18 mouse cellular contexts compared by ENCODE assay signal in genomic region chr4:43074923-43075322, GRCm38 (mm10). TPM values are rescaled to one million over a fixed set of nuclear protein-coding genes. Genes with fewer than 3 reads are reported as not detected.
DNase-seq lines count a peak whose midpoint lies in the region; ATAC-seq and TF ChIP-seq lines count a peak whose summit lies in the region.
"Had no signal": no experiment of that assay in that cellular context is flagged by ENCODE, and none has a peak within 500 bp of the region (broad histone marks: within the 10 kb centered on the region; RNA-seq: fewer than 3 reads in every experiment).

No protein-coding gene starts in this region.

- H3K9ac ChIP-seq in kidney, embryonic 15.5 days: no peak overlapping the region
- no peak overlapping the region for H3K9ac ChIP-seq in kidney, postnatal 0 days (ENCODE audit: low read depth, low read length)
- no peak overlapping the region for H3K9ac ChIP-seq in forebrain, embryonic 11.5 days (ENCODE audit: low read length)
- H3K9ac ChIP-seq: embryonic facial prominence, embryonic 12.5 days; forebrain, embryonic 12.5 days had no signal

- TF ChIP-seq CTCF in kidney, postnatal 0 days (IDR thresholded peaks at IDR 0.05; ENCODE audit: low read depth): no peak

- no peak overlapping the region for H3K4me3 ChIP-seq in kidney, embryonic 15.5 days (replicated peaks)
- no peak overlapping the region for H3K4me3 ChIP-seq in kidney, postnatal 0 days (replicated peaks; ENCODE audit: low read depth, low read length)
- H3K4me3 ChIP-seq in forebrain, embryonic 11.5 days (ENCODE audit: low read depth, low read length): no peak overlapping the region
- H3K4me3 ChIP-seq: embryonic facial prominence, embryonic 10.5 days; embryonic facial prominence, embryonic 12.5 days; forebrain, embryonic 12.5 days had no signal

- no peaks in the 10 kb centered on the region for H3K36me3 ChIP-seq in kidney, embryonic 15.5 days
- no peaks in the 10 kb centered on the region for H3K36me3 ChIP-seq in kidney, postnatal 0 days (ENCODE audit: insufficient read depth, low read length)
- H3K36me3 ChIP-seq in forebrain, embryonic 11.5 days (ENCODE audit: control insufficient read depth, insufficient read depth, low read length): no peaks in the 10 kb centered on the region
- H3K36me3 ChIP-seq: embryonic facial prominence, embryonic 10.5 days; embryonic facial prominence, embryonic 12.5 days; forebrain, embryonic 12.5 days had no signal

- H3K27me3 ChIP-seq in kidney, embryonic 15.5 days: no peaks in the 10 kb centered on the region
- H3K27me3 ChIP-seq in kidney, postnatal 0 days (ENCODE audit: insufficient read depth, low read length): no peaks in the 10 kb centered on the region
- H3K27me3 ChIP-seq in forebrain, embryonic 11.5 days (ENCODE audit: control insufficient read depth, insufficient read depth, low read length): no peaks in the 10 kb centered on the region
- H3K27me3 ChIP-seq: embryonic facial prominence, embryonic 12.5 days; forebrain, embryonic 12.5 days had no signal

- no peak overlapping the region for H3K27ac ChIP-seq in kidney, embryonic 15.5 days
- no peak overlapping the region for H3K27ac ChIP-seq in kidney, postnatal 0 days
- no peak overlapping the region for H3K27ac ChIP-seq in forebrain, embryonic 11.5 days (ENCODE audit: low read depth, low read length)
- H3K27ac ChIP-seq: embryonic facial prominence, embryonic 10.5 days; embryonic facial prominence, embryonic 12.5 days; forebrain, embryonic 12.5 days had no signal

- no peak overlapping the region for H3K4me2 ChIP-seq in kidney, embryonic 15.5 days
- no peak overlapping the region for H3K4me2 ChIP-seq in kidney, postnatal 0 days (ENCODE audit: low read length)
- H3K4me2 ChIP-seq in forebrain, embryonic 11.5 days (ENCODE audit: low read depth, low read length, severe bottlenecking): no peak overlapping the region
- H3K4me2 ChIP-seq: embryonic facial prominence, embryonic 12.5 days; forebrain, embryonic 12.5 days had no signal

- peak; percentile 74 for ATAC-seq in kidney, embryonic 15.5 days (replicated peaks; ENCODE audit: low FRiP score)
- no peak for ATAC-seq in kidney, postnatal 0 days (replicated peaks; ENCODE audit: low FRiP score, low read depth)
- ATAC-seq in forebrain, embryonic 11.5 days (replicated peaks; ENCODE audit: low FRiP score): no peak
- ATAC-seq: forebrain, embryonic 14.5 days; forebrain, embryonic 16.5 days had no signal

- no peak for DNase-seq in kidney, postnatal 25 days
- DNase-seq in kidney, postnatal 0 days (ENCODE audit: low spot score): peak; percentile 76
- DNase-seq in kidney, adult 11 months: no peak
- no peak for DNase-seq in forebrain, embryonic 11.5 days (ENCODE audit: low spot score)
- DNase-seq: adrenal gland, adult 2 months; adrenal gland, postnatal 10 days; adrenal gland, postnatal 25 days; cerebellum, adult 11-12 months; cerebellum, adult 2 months; cerebellum, adult 9-10 months; cerebellum, postnatal 10 days; cerebellum, postnatal 25 days had no signal

- H3K9me3 ChIP-seq in kidney, embryonic 15.5 days (replicated peaks): no peaks in the 10 kb centered on the region
- H3K9me3 ChIP-seq in kidney, postnatal 0 days (replicated peaks; ENCODE audit: low read length): no peaks in the 10 kb centered on the region
- H3K9me3 ChIP-seq in forebrain, embryonic 11.5 days (ENCODE audit: control insufficient read depth, low read length): no peaks in the 10 kb centered on the region
- H3K9me3 ChIP-seq: embryonic facial prominence, embryonic 10.5 days; embryonic facial prominence, embryonic 12.5 days; forebrain, embryonic 12.5 days had no signal

- 0 out of 2 replicates have a peak, but pooled peaks cover 6% of the 10 kb centered on the region for H3K4me1 ChIP-seq in kidney, embryonic 15.5 days
- H3K4me1 ChIP-seq in kidney, postnatal 0 days (replicated peaks; ENCODE audit: insufficient read depth, low read length): no peaks in the 10 kb centered on the region
- no peaks in the 10 kb centered on the region for H3K4me1 ChIP-seq in forebrain, embryonic 11.5 days (replicated peaks; ENCODE audit: control insufficient read depth, insufficient read depth, low read length)
- H3K4me1 ChIP-seq: embryonic facial prominence, embryonic 10.5 days; embryonic facial prominence, embryonic 12.5 days; forebrain, embryonic 12.5 days had no signal

RNA-seq across cellular contexts. Expression of gene Unc13b, which starts 16.2 kb away (rescaled TPM):
- polyA plus RNA-seq in kidney, embryonic 15.5 days (2015; fragmentation: Nextera tagmentation; extraction: Ambion mirVana): 7.2 and 8.3 TPM in 2 replicates
- 3.3 and 3.8 TPM in 2 replicates for polyA plus RNA-seq in kidney, postnatal 0 days (2015; fragmentation: Nextera tagmentation; extraction: Ambion mirVana)
- 22.9 and 23.0 TPM in 2 replicates for polyA plus RNA-seq in forebrain, embryonic 11.5 days (2014; fragmentation: Nextera tagmentation; extraction: Ambion mirVana)

RNA-seq across cellular contexts. Expression of gene Fam214b, which starts 28.9 kb away (rescaled TPM):
- 10.8 and 11.8 TPM in 2 replicates for polyA plus RNA-seq in kidney, embryonic 15.5 days (2015; fragmentation: Nextera tagmentation; extraction: Ambion mirVana)
- polyA plus RNA-seq in kidney, postnatal 0 days (2015; fragmentation: Nextera tagmentation; extraction: Ambion mirVana): 8.1 and 8.9 TPM in 2 replicates
- 28.1 and 28.9 TPM in 2 replicates for polyA plus RNA-seq in forebrain, embryonic 11.5 days (2014; fragmentation: Nextera tagmentation; extraction: Ambion mirVana)

RNA-seq across cellular contexts. Expression of gene Stoml2, which starts 43.4 kb away (rescaled TPM):
- 346 and 352 TPM in 2 replicates for polyA plus RNA-seq in kidney, embryonic 15.5 days (2015; fragmentation: Nextera tagmentation; extraction: Ambion mirVana)
- 253 and 273 TPM in 2 replicates for polyA plus RNA-seq in kidney, postnatal 0 days (2015; fragmentation: Nextera tagmentation; extraction: Ambion mirVana)
- polyA plus RNA-seq in forebrain, embryonic 11.5 days (2014; fragmentation: Nextera tagmentation; extraction: Ambion mirVana): 378 and 409 TPM in 2 replicates

RNA-seq across cellular contexts. Expression of gene Pigo, which starts 49.3 kb away (rescaled TPM):
- polyA plus RNA-seq in kidney, embryonic 15.5 days (2015; fragmentation: Nextera tagmentation; extraction: Ambion mirVana): 23.5 and 27.6 TPM in 2 replicates
- 19.2 and 21.3 TPM in 2 replicates for polyA plus RNA-seq in kidney, postnatal 0 days (2015; fragmentation: Nextera tagmentation; extraction: Ambion mirVana)
- polyA plus RNA-seq in forebrain, embryonic 11.5 days (2014; fragmentation: Nextera tagmentation; extraction: Ambion mirVana): 25.8 and 26.1 TPM in 2 replicates
